Mouse (Mus musculus): ENCODE results near the gene Cfap43. TPM values are rescaled to one million over a fixed set of nuclear protein-coding genes. Genes with fewer than 3 reads are reported as not detected.
A peak's percentile ranks its signal among the peaks of the same experiment; 100 is the strongest.

The Cfap43 gene
- polyA plus RNA-seq, 1 experiment from 2014 or later: 1.7 TPM

- ATAC-seq (ENCODE audit: low FRiP score): no peak
- H3K27ac ChIP-seq: no peak overlapping the region
- H3K36me3 ChIP-seq: no peaks in the 10 kb centered on the region
- H3K4me1 ChIP-seq: peaks cover 9% of the 10 kb centered on the region; the same call in 1 of the 2 replicates
- H3K27me3 ChIP-seq: peaks cover 6% of the 10 kb centered on the region; the same call in 1 of the 2 replicates
- H3K9ac ChIP-seq: no peak overlapping the region
- no peak overlapping the region for H3K4me2 ChIP-seq (replicated peaks)
- WGBS: 91% methylated on average over 8 of the region's 8 CpGs
- no peak overlapping the region for H3K4me3 ChIP-seq
- no peaks in the 10 kb centered on the region for H3K9me3 ChIP-seq (replicated peaks)
Observed at GRCm38 (mm10) chr19:47934146-47934545, 15.1 kb upstream of the Cfap43 start.

- ATAC-seq (ENCODE audit: low FRiP score): peak; percentile 75
- Histone ChIP-seq H3K27me3 (no peaks in the 10 kb centered on the region), H3K4me2 (replicated peaks) (no peak overlapping the region), H3K4me1 (peaks cover 1% of the 10 kb centered on the region; the same call in 1 of the 2 replicates), H3K36me3 (no peaks in the 10 kb centered on the region), H3K27ac (no peak overlapping the region), H3K9me3 (replicated peaks) (no peaks in the 10 kb centered on the region), H3K4me3 (no peak overlapping the region), H3K9ac (no peak overlapping the region)
- WGBS: 44% methylated on average over 7 of the region's 7 CpGs
Observed at GRCm38 (mm10) chr19:47931982-47932638, 13.0 kb upstream of the Cfap43 start.

GRCm38 (mm10) chr19:47929043-47929442 lies 10.0 kb upstream of the Cfap43 start:
- no peak for ATAC-seq (ENCODE audit: low FRiP score)
- no peak overlapping the region for H3K4me2 ChIP-seq (replicated peaks)
- no peak overlapping the region for H3K4me3 ChIP-seq
- H3K36me3 ChIP-seq: no peaks in the 10 kb centered on the region
- no peaks in the 10 kb centered on the region for H3K27me3 ChIP-seq
- H3K9ac ChIP-seq: no peak overlapping the region
- H3K4me1 ChIP-seq: no peaks in the 10 kb centered on the region
- H3K9me3 ChIP-seq (replicated peaks): no peaks in the 10 kb centered on the region
- H3K27ac ChIP-seq: no peak overlapping the region
- WGBS: 78% methylated on average over 4 of the region's 4 CpGs

- no peaks in the 10 kb centered on the region for H3K4me1 ChIP-seq
- no peak for ATAC-seq (ENCODE audit: low FRiP score)
- H3K9me3 ChIP-seq (replicated peaks): no peaks in the 10 kb centered on the region
- no peak overlapping the region for H3K4me2 ChIP-seq (replicated peaks)
- H3K27me3 ChIP-seq: no peaks in the 10 kb centered on the region
- no peaks in the 10 kb centered on the region for H3K36me3 ChIP-seq
- no peak overlapping the region for H3K4me3 ChIP-seq
- no peak overlapping the region for H3K9ac ChIP-seq
- H3K27ac ChIP-seq: no peak overlapping the region
- 88% methylated on average over 2 of the region's 2 CpGs for WGBS
Observed at GRCm38 (mm10) chr19:47927032-47927431, 7.9 kb upstream of the Cfap43 start.

GRCm38 (mm10) chr19:47925819-47926218 lies 6.7 kb upstream of the Cfap43 start:
- no peaks in the 10 kb centered on the region for H3K36me3 ChIP-seq
- no peaks in the 10 kb centered on the region for H3K27me3 ChIP-seq
- no peaks in the 10 kb centered on the region for H3K9me3 ChIP-seq (replicated peaks)
- ATAC-seq (ENCODE audit: low FRiP score): no peak
- no peak overlapping the region for H3K27ac ChIP-seq
- no peak overlapping the region for H3K4me3 ChIP-seq
- no peak overlapping the region for H3K9ac ChIP-seq
- 81% methylated on average over 7 of the region's 7 CpGs for WGBS
- no peak overlapping the region for H3K4me2 ChIP-seq (replicated peaks)
- no peaks in the 10 kb centered on the region for H3K4me1 ChIP-seq

GRCm38 (mm10) chr19:47919966-47920375 lies 884 bp upstream of the Cfap43 start:
- peak overlapping the region; percentile 38 for H3K9ac ChIP-seq
- H3K36me3 ChIP-seq: no peaks in the 10 kb centered on the region
- ATAC-seq (ENCODE audit: low FRiP score): no peak
- no peaks in the 10 kb centered on the region for H3K27me3 ChIP-seq
- H3K9me3 ChIP-seq (replicated peaks): no peaks in the 10 kb centered on the region
- H3K4me3 ChIP-seq: peak overlapping the region; percentile 85
- peaks cover 24% of the 10 kb centered on the region for H3K4me1 ChIP-seq
- H3K27ac ChIP-seq: peak overlapping the region; percentile 84; the same call in 1 of the 2 replicates
- peak overlapping the region; percentile 69 for H3K4me2 ChIP-seq (replicated peaks)
- 7% methylated on average over 8 of the region's 8 CpGs for WGBS

GRCm38 (mm10) chr19:47918455-47919101 lies 509 bp downstream of the Cfap43 start:
- H3K4me2 ChIP-seq (replicated peaks): peak overlapping the region; percentile 69
- H3K4me3 ChIP-seq: peak overlapping the region; percentile 85
- peak overlapping the region; percentile 84 for H3K27ac ChIP-seq
- peaks cover 24% of the 10 kb centered on the region for H3K4me1 ChIP-seq
- under 1% methylated on average over 29 of the region's 29 CpGs for WGBS
- 0 out of 2 replicates have a peak, but pooled peaks cover 2% of the 10 kb centered on the region for H3K36me3 ChIP-seq
- peak overlapping the region; percentile 85 for H3K9ac ChIP-seq
- no peaks in the 10 kb centered on the region for H3K9me3 ChIP-seq (replicated peaks)
- H3K27me3 ChIP-seq: no peaks in the 10 kb centered on the region
- peak; percentile 52 for ATAC-seq (ENCODE audit: low FRiP score)

- H3K4me1 ChIP-seq: peaks cover 24% of the 10 kb centered on the region
- H3K9me3 ChIP-seq (replicated peaks): no peaks in the 10 kb centered on the region
- H3K4me3 ChIP-seq: peak overlapping the region; percentile 85
- peak overlapping the region; percentile 69 for H3K4me2 ChIP-seq (replicated peaks)
- 21% methylated on average over 9 of the region's 9 CpGs for WGBS
- H3K9ac ChIP-seq: peak overlapping the region; percentile 85
- 0 out of 2 replicates have a peak, but pooled peaks cover 2% of the 10 kb centered on the region for H3K36me3 ChIP-seq
- no peak for ATAC-seq (ENCODE audit: low FRiP score)
- H3K27me3 ChIP-seq: no peaks in the 10 kb centered on the region
- H3K27ac ChIP-seq: no peak overlapping the region
Observed at GRCm38 (mm10) chr19:47918016-47918415, 1.1 kb downstream of the Cfap43 start.

- H3K9me3 ChIP-seq (replicated peaks): no peaks in the 10 kb centered on the region
- no peak overlapping the region for H3K27ac ChIP-seq
- peaks cover 24% of the 10 kb centered on the region for H3K4me1 ChIP-seq
- H3K4me3 ChIP-seq: peak overlapping the region; percentile 85
- H3K36me3 ChIP-seq: 0 out of 2 replicates have a peak, but pooled peaks cover 2% of the 10 kb centered on the region
- no peaks in the 10 kb centered on the region for H3K27me3 ChIP-seq
- no peak for ATAC-seq (ENCODE audit: low FRiP score)
- peak overlapping the region; percentile 85; the same call in 1 of the 2 replicates for H3K9ac ChIP-seq
- H3K4me2 ChIP-seq (replicated peaks): peak overlapping the region; percentile 69
- WGBS: 22% methylated on average over 4 of the region's 4 CpGs
Observed at GRCm38 (mm10) chr19:47917396-47917795, 1.7 kb downstream of the Cfap43 start.

- no peaks in the 10 kb centered on the region for H3K27me3 ChIP-seq
- no peak overlapping the region for H3K9ac ChIP-seq
- H3K27ac ChIP-seq: no peak overlapping the region
- 86% methylated on average over 4 of the region's 4 CpGs for whole genome bisulfite sequencing
- ATAC-seq (ENCODE audit: low FRiP score): no peak
- no peaks in the 10 kb centered on the region for H3K9me3 ChIP-seq (replicated peaks)
- H3K36me3 ChIP-seq: 0 out of 2 replicates have a peak, but pooled peaks cover 2% of the 10 kb centered on the region
- H3K4me1 ChIP-seq: peaks cover 30% of the 10 kb centered on the region
- H3K4me3 ChIP-seq: no peak overlapping the region
- H3K4me2 ChIP-seq (replicated peaks): no peak overlapping the region
Observed at GRCm38 (mm10) chr19:47915251-47915650, 3.8 kb downstream of the Cfap43 start.

GRCm38 (mm10) chr19:47914191-47914590 lies 4.9 kb downstream of the Cfap43 start:
- 89% methylated on average over 4 of the region's 4 CpGs for WGBS
- H3K4me1 ChIP-seq: peaks cover 33% of the 10 kb centered on the region
- no peak overlapping the region for H3K4me2 ChIP-seq (replicated peaks)
- ATAC-seq (ENCODE audit: low FRiP score): no peak
- no peak overlapping the region for H3K4me3 ChIP-seq
- H3K27me3 ChIP-seq: no peaks in the 10 kb centered on the region
- 0 out of 2 replicates have a peak, but pooled peaks cover 2% of the 10 kb centered on the region for H3K36me3 ChIP-seq
- no peak overlapping the region for H3K27ac ChIP-seq
- H3K9ac ChIP-seq: no peak overlapping the region
- H3K9me3 ChIP-seq (replicated peaks): no peaks in the 10 kb centered on the region

- Histone ChIP-seq H3K4me1 (peaks cover 41% of the 10 kb centered on the region), H3K27ac (no peak overlapping the region), H3K9ac (no peak overlapping the region), H3K27me3 (no peaks in the 10 kb centered on the region), H3K36me3 (0 out of 2 replicates have a peak, but pooled peaks cover 2% of the 10 kb centered on the region), H3K4me2 (replicated peaks) (no peak overlapping the region), H3K9me3 (replicated peaks) (no peaks in the 10 kb centered on the region), H3K4me3 (no peak overlapping the region)
- no peak for ATAC-seq (ENCODE audit: low FRiP score)
- 93% methylated on average over 7 of the region's 7 CpGs for WGBS
Observed at GRCm38 (mm10) chr19:47913344-47913743, 5.7 kb downstream of the Cfap43 start.

Data from hindbrain, embryonic 12.5 days (tissue).